Mouse (Mus musculus) liver, embryonic 15.5 days (tissue): ENCODE measurements around the gene Scn1b. TPM values are rescaled to one million over a fixed set of nuclear protein-coding genes. Genes with fewer than 3 reads are reported as not detected.

Experiments
- ATAC-seq: fragments of 200-750 bp; cut with Nextera tagmentation; 2 replicates; pipeline ENCODE4 v1.8.0; 2017; ENCODE audit warnings: moderate number of reproducible peaks, mild to moderate bottlenecking, moderate library complexity; ENCODE audit not compliant: insufficient read depth
- H3K27ac ChIP-seq: fragments of 300-500 bp; sonication (generic); replicated peaks from 2 replicates; pipeline ENCODE4 v1.5.1; 2015; ENCODE audit warnings: mild to moderate bottlenecking, inconsistent platforms
- H3K27me3 ChIP-seq: fragments of 300-500 bp; sonication (generic); 2 replicates; pipeline ENCODE4 v1.6.1; 2015; ENCODE audit warnings: mild to moderate bottlenecking, inconsistent platforms
- H3K36me3 ChIP-seq: fragments of 300-500 bp; sonication (generic); replicated peaks from 2 replicates; pipeline ENCODE4 v1.6.1; 2015; ENCODE audit warnings: moderate library complexity, mild to moderate bottlenecking, inconsistent platforms
- H3K4me1 ChIP-seq: fragments of 300-500 bp; sonication (generic); replicated peaks from 2 replicates; pipeline ENCODE4 v1.6.1; 2015; ENCODE audit warnings: inconsistent platforms
- H3K4me2 ChIP-seq: fragments of 300-500 bp; sonication (generic); 2 replicates; pipeline ENCODE4 v1.6.1; 2015; ENCODE audit warnings: moderate library complexity, mild to moderate bottlenecking, inconsistent platforms
- H3K4me3 ChIP-seq: fragments of 300-500 bp; sonication (generic); replicated peaks from 2 replicates; pipeline ENCODE4 v1.5.1; 2015; ENCODE audit warnings: mild to moderate bottlenecking, inconsistent platforms
- H3K9ac ChIP-seq: fragments of 300-500 bp; sonication (generic); 2 replicates; pipeline ENCODE4 v1.6.1; 2015; ENCODE audit warnings: moderate library complexity, mild to moderate bottlenecking, inconsistent platforms
- H3K9me3 ChIP-seq: fragments of 300-500 bp; sonication (generic); replicated peaks from 2 replicates; pipeline ENCODE4 v1.6.1; 2016; ENCODE audit warnings: inconsistent platforms
- WGBS: fragments of 180-500 bp; shearing (Covaris S2); methylation state at CpG from one replicate; pipeline ENCODE4 v1.1.7; 2015; ENCODE audit warnings: mixed read lengths; ENCODE audit not compliant: insufficient replicate concordance; 5-methylcytosine and 5-hydroxymethylcytosine counted together
- polyA plus RNA-seq: library from polyadenylated mRNA; unstranded; fragments of >200 nt; fragmentation: Nextera tagmentation; extraction: Ambion mirVana; gene quantifications from 2 replicates; pipeline ENCODE4 v1.2.1, GENCODE M21; 2015

The Scn1b gene
- polyA plus RNA-seq, 1 experiment from 2014 or later, result 1.0 TPM

GRCm38 (mm10) chr7:31126211-31126751 is 522 bp downstream of the Scn1b start:
- Histone ChIP-seq H3K27me3 (peaks cover 50% of the 10 kb centered on the region), H3K9me3 (no peaks in the 10 kb centered on the region), H3K4me2 (peak overlapping the region; percentile 70), H3K4me1 (peaks cover 15% of the 10 kb centered on the region; the same call in 1 of the 2 replicates), H3K36me3 (peaks cover 12% of the 10 kb centered on the region), H3K9ac (no peak overlapping the region), H3K4me3 (peak overlapping the region; percentile 49), H3K27ac (no peak overlapping the region)
- ATAC-seq, result no peak
- WGBS, result 2% methylated on average over 53 of the region's 53 CpGs

GRCm38 (mm10) chr7:31125116-31125515 is 1.7 kb downstream of the Scn1b start:
- WGBS, result 45% methylated on average over 13 of the region's 13 CpGs
- Histone ChIP-seq H3K4me1 (peaks cover 15% of the 10 kb centered on the region; the same call in 1 of the 2 replicates), H3K9ac (no peak overlapping the region), H3K36me3 (peaks cover 5% of the 10 kb centered on the region), H3K4me3 (no peak overlapping the region), H3K9me3 (no peaks in the 10 kb centered on the region), H3K27me3 (peaks cover 50% of the 10 kb centered on the region), H3K27ac (no peak overlapping the region), H3K4me2 (no peak overlapping the region)
- ATAC-seq, result no peak

GRCm38 (mm10) chr7:31124381-31124780 is 2.4 kb downstream of the Scn1b start:
- Histone ChIP-seq H3K27me3 (peaks cover 50% of the 10 kb centered on the region), H3K36me3 (no peaks in the 10 kb centered on the region), H3K9ac (no peak overlapping the region), H3K4me1 (peaks cover 15% of the 10 kb centered on the region; the same call in 1 of the 2 replicates), H3K27ac (no peak overlapping the region), H3K9me3 (no peaks in the 10 kb centered on the region), H3K4me3 (no peak overlapping the region), H3K4me2 (no peak overlapping the region)
- ATAC-seq, result no peak
- WGBS, result 57% methylated on average over 5 of the region's 5 CpGs

DNA sequence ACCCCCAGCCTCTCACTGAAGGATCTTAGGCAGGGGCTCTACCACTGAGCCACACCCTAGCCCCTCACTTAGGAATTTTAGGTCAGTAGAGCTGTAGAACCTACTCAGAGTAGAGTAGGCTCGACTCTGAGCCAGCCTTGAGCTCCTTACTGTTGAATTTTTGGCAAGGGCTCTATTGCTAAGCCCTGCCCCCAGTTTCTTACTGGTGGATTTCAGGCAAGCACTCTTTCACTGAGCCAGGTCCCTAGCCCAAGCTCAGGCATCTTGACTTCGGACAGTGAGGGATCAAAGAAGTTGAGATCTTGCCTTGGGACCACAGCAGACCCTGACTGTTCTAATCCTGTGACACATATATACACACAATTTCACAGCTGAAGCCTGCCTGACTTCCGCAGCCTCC is 3.1 kb downstream of the Scn1b start:
- H3K27ac ChIP-seq, result no peak overlapping the region
- H3K27me3 ChIP-seq, result peaks cover 48% of the 10 kb centered on the region
- ATAC-seq, result no peak
- H3K9ac ChIP-seq, result no peak overlapping the region
- no peaks in the 10 kb centered on the region for H3K36me3 ChIP-seq
- no peak overlapping the region for H3K4me2 ChIP-seq
- H3K4me1 ChIP-seq, result peaks cover 15% of the 10 kb centered on the region; the same call in 1 of the 2 replicates
- 57% methylated on average over 3 of the region's 3 CpGs for WGBS
- no peaks in the 10 kb centered on the region for H3K9me3 ChIP-seq
- H3K4me3 ChIP-seq, result no peak overlapping the region

- H3K4me3 ChIP-seq, result no peak overlapping the region
- H3K4me1 ChIP-seq, result peaks cover 15% of the 10 kb centered on the region; the same call in 1 of the 2 replicates
- ATAC-seq, result no peak
- H3K36me3 ChIP-seq, result no peaks in the 10 kb centered on the region
- no peak overlapping the region for H3K4me2 ChIP-seq
- H3K9me3 ChIP-seq, result no peaks in the 10 kb centered on the region
- no peak overlapping the region for H3K9ac ChIP-seq
- peaks cover 41% of the 10 kb centered on the region for H3K27me3 ChIP-seq
- H3K27ac ChIP-seq, result no peak overlapping the region
- 68% methylated on average over 16 of the region's 16 CpGs for WGBS
These were observed 3.9 kb downstream of the Scn1b start for GRCm38 (mm10) chr7:31122641-31123631.

GRCm38 (mm10) chr7:31119556-31119955 is 7.2 kb downstream of the Scn1b start:
- H3K4me3 ChIP-seq, result no peak overlapping the region
- H3K36me3 ChIP-seq, result no peaks in the 10 kb centered on the region
- H3K9ac ChIP-seq, result no peak overlapping the region
- 60% methylated on average over 5 of the region's 5 CpGs for WGBS
- H3K27ac ChIP-seq, result no peak overlapping the region
- H3K27me3 ChIP-seq, result peaks cover 7% of the 10 kb centered on the region
- H3K4me2 ChIP-seq, result no peak overlapping the region
- no peaks in the 10 kb centered on the region for H3K9me3 ChIP-seq
- no peak for ATAC-seq
- peaks cover 21% of the 10 kb centered on the region for H3K4me1 ChIP-seq

- no peak overlapping the region for H3K9ac ChIP-seq
- H3K4me1 ChIP-seq, result peaks cover 21% of the 10 kb centered on the region
- no peak overlapping the region for H3K27ac ChIP-seq
- no peaks in the 10 kb centered on the region for H3K27me3 ChIP-seq
- no peak overlapping the region for H3K4me2 ChIP-seq
- WGBS, result 67% methylated on average over 7 of the region's 7 CpGs
- no peak for ATAC-seq
- no peak overlapping the region for H3K4me3 ChIP-seq
- H3K36me3 ChIP-seq, result no peaks in the 10 kb centered on the region
- no peaks in the 10 kb centered on the region for H3K9me3 ChIP-seq
These were observed 8.3 kb downstream of the Scn1b start for GRCm38 (mm10) chr7:31118486-31118885.

GRCm38 (mm10) chr7:31117465-31117864 is 9.3 kb downstream of the Scn1b start:
- peaks cover 21% of the 10 kb centered on the region for H3K4me1 ChIP-seq
- no peak overlapping the region for H3K9ac ChIP-seq
- 66% methylated on average over 11 of the region's 11 CpGs for WGBS
- H3K36me3 ChIP-seq, result no peaks in the 10 kb centered on the region
- no peak overlapping the region for H3K27ac ChIP-seq
- H3K9me3 ChIP-seq, result no peaks in the 10 kb centered on the region
- no peak for ATAC-seq
- peak overlapping the region; percentile 13; the same call in 1 of the 2 replicates for H3K4me2 ChIP-seq
- no peaks in the 10 kb centered on the region for H3K27me3 ChIP-seq
- no peak overlapping the region for H3K4me3 ChIP-seq

DNA sequence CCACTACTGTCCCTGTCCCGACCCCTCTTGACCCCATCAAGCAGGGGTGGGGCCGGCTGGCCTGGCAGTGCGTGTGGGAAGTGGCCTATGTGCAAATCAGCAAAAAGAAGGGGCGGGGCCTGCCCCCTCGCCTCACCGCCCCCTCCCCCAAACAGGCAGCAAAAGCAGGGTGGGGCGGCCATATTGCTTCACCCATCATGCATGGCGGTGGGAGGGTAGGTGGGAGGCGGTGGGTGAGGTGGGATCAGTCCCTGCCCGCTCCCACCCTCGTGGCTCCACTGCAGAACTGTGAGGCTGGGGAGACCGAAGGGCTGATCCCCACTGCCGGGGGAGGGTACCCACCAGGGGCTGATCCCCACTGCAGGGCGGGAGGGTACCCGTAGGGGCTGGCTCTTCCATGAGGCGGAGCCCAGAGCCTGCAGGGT is 10.1 kb downstream of the Scn1b start:
- Histone ChIP-seq H3K9me3 (no peaks in the 10 kb centered on the region), H3K27ac (0 out of 2 replicates have a peak overlapping the region, but pooled peaks have one; percentile 82), H3K36me3 (no peaks in the 10 kb centered on the region), H3K27me3 (no peaks in the 10 kb centered on the region), H3K9ac (no peak overlapping the region), H3K4me1 (peaks cover 26% of the 10 kb centered on the region), H3K4me3 (no peak overlapping the region), H3K4me2 (no peak overlapping the region; the same call in 1 of the 2 replicates)
- no peak for ATAC-seq
- 60% methylated on average over 16 of the region's 16 CpGs for WGBS

- no peaks in the 10 kb centered on the region for H3K9me3 ChIP-seq
- H3K36me3 ChIP-seq, result no peaks in the 10 kb centered on the region
- H3K27ac ChIP-seq, result peak overlapping the region; percentile 82
- ATAC-seq, result peak; percentile 81
- 4% methylated on average over 17 of the region's 17 CpGs for WGBS
- no peaks in the 10 kb centered on the region for H3K27me3 ChIP-seq
- peak overlapping the region; percentile 43 for H3K4me2 ChIP-seq
- no peak overlapping the region for H3K4me3 ChIP-seq
- H3K9ac ChIP-seq, result no peak overlapping the region
- peaks cover 36% of the 10 kb centered on the region for H3K4me1 ChIP-seq
These were observed 11.2 kb downstream of the Scn1b start for GRCm38 (mm10) chr7:31115587-31116043.

GRCm38 (mm10) chr7:31115182-31115581 is 11.6 kb downstream of the Scn1b start, which contains the start of gene Hpn:
Hpn (minus strand) TSS chr7:31115290.
- 25% methylated on average over 15 of the region's 15 CpGs for WGBS

More at GRCm38 (mm10) chr7:31115182-31115581, 11.6 kb downstream of the Scn1b start, which contains the start of gene Hpn:
- Histone ChIP-seq H3K4me1 (peaks cover 37% of the 10 kb centered on the region), H3K4me3 (peak within 1 kb of the TSS; percentile 47), H3K4me2 (peak within 1 kb of the TSS; percentile 43), H3K36me3 (no peaks in the 10 kb centered on the region), H3K27me3 (no peaks in the 10 kb centered on the region), H3K9ac (0 out of 2 replicates have a peak within 1 kb of the TSS, but pooled peaks have one; percentile 11), H3K27ac (peak within 1 kb of the TSS; percentile 82), H3K9me3 (no peaks in the 10 kb centered on the region)
- peak; percentile 79 for ATAC-seq
